Mouse (Mus musculus): Measurements from ENCODE around the gene Dock6.
"Not testable (repeated sequence)": the region's sequence is repeated elsewhere in the genome, so short reads cannot be mapped to it uniquely, and the experiment has no call there.

Gene Dock6

GRCm38 (mm10) chr9:21852128-21853091 is at the start of gene Dock6:
Dock6 (minus strand) TSS chr9:21852635.
- peak; percentile 94 for DNase-seq (ENCODE audit: low spot score)

- peak; percentile 85 for DNase-seq (ENCODE audit: low spot score)
Observed at GRCm38 (mm10) chr9:21901223-21901820, 48.9 kb upstream of the Dock6 start.

GRCm38 (mm10) chr9:21889229-21889628 is 36.8 kb upstream of the Dock6 start:
- DNase-seq (ENCODE audit: low spot score) = no peak

- no peak for DNase-seq (ENCODE audit: low spot score)
Observed at GRCm38 (mm10) chr9:21876601-21877000, 24.2 kb upstream of the Dock6 start.

- no peak for DNase-seq (ENCODE audit: low spot score)
Observed at GRCm38 (mm10) chr9:21872204-21872603, 19.8 kb upstream of the Dock6 start.

GRCm38 (mm10) chr9:21870879-21871524 is 18.6 kb upstream of the Dock6 start:
- peak; percentile 82 for DNase-seq (ENCODE audit: low spot score)

GRCm38 (mm10) chr9:21869290-21869689 is 16.9 kb upstream of the Dock6 start:
- peak; percentile 50 for DNase-seq (ENCODE audit: low spot score)

GRCm38 (mm10) chr9:21867726-21868125 is 15.3 kb upstream of the Dock6 start:
- DNase-seq (ENCODE audit: low spot score) = no peak

- no peak for DNase-seq (ENCODE audit: low spot score)
Observed at GRCm38 (mm10) chr9:21866641-21867040, 14.2 kb upstream of the Dock6 start.

DNA sequence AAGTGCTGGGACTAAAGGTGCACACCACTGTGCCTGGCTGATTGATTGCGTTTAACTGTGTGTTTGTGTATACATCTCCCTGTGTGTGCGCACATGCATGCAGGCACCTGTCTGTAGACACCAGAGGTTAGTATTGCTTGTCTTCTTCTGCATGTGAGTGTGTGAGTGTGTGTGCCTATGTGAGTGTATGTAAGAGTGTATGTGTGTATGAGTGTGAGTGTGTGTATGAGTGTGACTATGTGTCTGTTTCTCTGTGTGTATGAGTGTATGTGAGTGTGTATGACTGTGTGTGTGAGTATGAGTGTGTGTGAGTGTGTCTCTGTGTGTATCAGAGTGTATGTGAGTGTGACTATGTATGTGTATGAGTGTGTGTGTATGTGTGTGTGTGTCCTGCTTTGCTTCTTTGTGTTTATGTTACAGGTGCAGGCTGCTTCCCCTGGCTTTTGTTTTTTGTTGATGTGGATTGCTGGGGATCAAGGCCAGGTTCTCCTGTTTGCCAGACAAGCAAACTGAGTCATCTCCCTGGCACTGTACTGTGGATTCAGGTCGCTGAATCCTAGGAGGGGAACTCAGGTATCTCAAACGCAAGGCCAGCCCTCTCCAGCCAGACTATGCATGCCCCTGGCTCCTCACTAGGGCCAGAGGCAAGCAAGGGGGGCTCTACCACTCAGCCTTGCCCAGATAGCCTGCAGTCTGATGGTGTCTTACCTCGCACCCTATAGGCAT is 13.4 kb upstream of the Dock6 start:
- DNase-seq (ENCODE audit: low spot score) = no peak

- DNase-seq (ENCODE audit: low spot score) = no peak
Observed at GRCm38 (mm10) chr9:21862181-21862580, 9.7 kb upstream of the Dock6 start.

DNA sequence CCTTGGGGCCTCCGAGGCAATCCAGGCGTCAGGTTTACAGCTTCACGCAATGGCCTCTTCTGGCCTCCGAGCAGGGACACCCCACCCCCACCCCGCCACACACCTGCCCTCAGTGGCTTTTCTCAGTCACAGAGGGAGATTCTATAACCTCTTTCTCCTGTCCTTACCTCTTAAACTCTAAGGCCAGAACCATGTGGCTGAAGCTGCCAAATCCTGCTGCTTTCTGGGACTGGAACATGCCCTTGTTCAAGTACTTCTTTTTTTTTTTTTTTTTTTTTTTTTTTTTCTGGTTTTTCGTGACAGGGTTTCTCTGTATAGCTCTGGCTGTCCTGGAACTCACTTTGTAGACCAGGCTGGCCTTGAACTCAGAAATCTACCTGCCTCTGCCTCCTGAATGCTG is 7.9 kb upstream of the Dock6 start:
- DNase-seq (ENCODE audit: low spot score) = not testable (repeated sequence)

GRCm38 (mm10) chr9:21859606-21860005 is 7.2 kb upstream of the Dock6 start:
- no peak for DNase-seq (ENCODE audit: low spot score)

DNA sequence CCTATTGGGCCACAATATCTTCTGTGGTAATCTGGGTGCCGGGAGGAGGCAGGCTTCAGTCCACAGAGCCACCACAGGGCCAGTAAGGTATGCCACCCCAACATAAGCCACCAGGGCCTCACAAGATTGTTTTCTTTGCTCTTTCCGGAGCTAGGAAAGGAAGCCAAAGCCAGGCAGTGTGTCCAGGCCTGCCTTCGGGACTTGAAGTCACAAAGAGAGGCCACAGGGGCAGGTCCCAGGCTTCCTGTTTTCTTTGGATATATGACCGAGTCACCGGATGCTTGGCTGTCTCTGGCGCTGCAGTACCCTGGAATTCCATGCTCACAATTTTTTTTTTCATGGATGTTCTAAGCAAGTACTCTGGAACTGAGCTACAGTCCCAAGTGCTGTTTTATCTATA is 5.6 kb upstream of the Dock6 start:
- DNase-seq (ENCODE audit: low spot score) = no peak

- no peak for DNase-seq (ENCODE audit: low spot score)
Observed at GRCm38 (mm10) chr9:21857501-21857900, 5.1 kb upstream of the Dock6 start.

DNA sequence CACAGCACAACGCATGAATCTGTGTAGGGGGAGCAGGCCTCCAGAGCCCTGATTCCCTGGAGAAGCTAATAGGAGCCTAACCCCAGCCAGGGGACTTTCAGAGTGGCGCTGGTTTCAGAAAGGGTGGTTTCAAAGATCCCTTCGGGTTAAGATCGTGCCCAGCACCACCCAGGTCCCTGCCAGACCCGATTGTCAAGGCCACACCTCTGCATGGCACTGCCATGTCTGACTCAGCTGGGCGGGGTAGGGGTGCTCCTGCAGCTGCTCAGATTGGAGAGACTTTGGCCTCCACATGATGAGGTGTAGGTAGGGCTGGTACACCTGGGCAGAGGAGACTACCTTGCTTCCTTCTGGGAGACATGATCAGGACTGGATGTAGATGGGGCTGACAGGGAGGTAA is 2.5 kb upstream of the Dock6 start:
- no peak for DNase-seq (ENCODE audit: low spot score)

GRCm38 (mm10) chr9:21853961-21854360 is 1.5 kb upstream of the Dock6 start:
- DNase-seq (ENCODE audit: low spot score) = no peak

DNA sequence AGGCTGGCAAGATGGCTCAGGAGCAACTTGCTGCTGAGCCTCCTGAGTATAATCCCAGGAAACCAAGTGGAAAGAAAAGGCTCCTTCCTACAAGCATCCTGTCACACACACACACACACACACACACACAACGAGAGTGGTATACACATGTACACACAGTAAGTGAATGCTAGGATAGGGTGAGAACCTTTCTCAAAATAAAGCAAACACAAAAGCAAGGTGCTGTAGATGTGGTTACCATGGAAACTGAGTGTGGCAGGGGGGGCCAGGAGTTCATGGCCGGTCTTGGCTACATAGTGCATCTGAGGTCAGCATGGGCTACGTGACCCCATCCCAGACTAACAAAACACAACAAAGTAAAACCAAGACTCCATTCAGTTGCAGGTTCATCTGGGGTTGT is 1.4 kb downstream of the Dock6 start:
- DNase-seq (ENCODE audit: low spot score) = no peak

- no peak for DNase-seq (ENCODE audit: low spot score)
Observed at GRCm38 (mm10) chr9:21849691-21850677, 2.5 kb downstream of the Dock6 start.

DNA sequence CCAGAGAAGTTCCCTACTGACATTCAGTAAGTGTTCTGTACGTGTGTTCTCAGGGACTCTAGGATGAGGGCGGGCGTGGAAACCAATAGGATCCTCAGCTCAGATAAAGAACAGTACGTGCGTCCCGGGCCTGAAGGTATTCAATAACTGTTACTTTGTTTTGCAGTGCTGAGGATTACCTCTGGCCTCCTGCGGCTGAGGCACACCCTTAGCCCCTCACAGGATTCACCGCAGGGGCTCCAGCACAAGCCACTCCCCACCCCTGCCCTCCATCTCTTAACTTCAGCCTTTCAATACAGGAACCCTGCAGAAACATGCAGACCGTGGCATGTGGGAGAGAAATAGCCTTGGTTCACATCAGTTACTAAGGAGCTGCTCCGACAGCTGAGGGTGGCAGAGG is 4.5 kb downstream of the Dock6 start:
- DNase-seq (ENCODE audit: low spot score) = no peak

GRCm38 (mm10) chr9:21847425-21847824 is 5.0 kb downstream of the Dock6 start:
- DNase-seq (ENCODE audit: low spot score) = no peak
